Mouse (Mus musculus) testis, postnatal 14 days (tissue): ENCODE measurements at regions not wholly inside any gene's neighbourhood (a gene's known extent, or its start where the extent isn't known, plus 50 kb on each side); places are given as distances from the start of the nearest gene placed in this dataset.

ENCODE experiments used
- DNase-seq: peaks from one replicate; pipeline ENCODE4 v3.0.0; 2021; ENCODE audit warnings: low spot score

- no peak for DNase-seq
These were observed 488.0 kb upstream of the A1bg start for GRCm38 (mm10) chr15:61410789-61411188.

GRCm38 (mm10) chr15:61408621-61409020 is 485.8 kb upstream of the A1bg start:
- DNase-seq: no peak

- no peak for DNase-seq
These were observed 477.9 kb upstream of the A1bg start for GRCm38 (mm10) chr15:61400720-61401119.

GRCm38 (mm10) chr15:61399971-61400370 is 477.2 kb upstream of the A1bg start:
- no peak for DNase-seq

- no peak for DNase-seq
These were observed 476.0 kb upstream of the A1bg start for GRCm38 (mm10) chr15:61398829-61399228.

- no peak for DNase-seq
These were observed 474.2 kb upstream of the A1bg start for GRCm38 (mm10) chr15:61397061-61397460.

- DNase-seq: peak; percentile 5
These were observed 472.5 kb upstream of the A1bg start for GRCm38 (mm10) chr15:61395296-61395826.

- peak; percentile 66 for DNase-seq
These were observed 457.9 kb upstream of the A1bg start for GRCm38 (mm10) chr15:61380666-61381065.

- DNase-seq: no peak
These were observed 443.5 kb upstream of the A1bg start for GRCm38 (mm10) chr15:61366276-61366675.

- DNase-seq: no peak
These were observed 442.7 kb upstream of the A1bg start for GRCm38 (mm10) chr15:61365511-61365910.

- DNase-seq: no peak
These were observed 441.6 kb upstream of the A1bg start for GRCm38 (mm10) chr15:61364461-61364860.

- DNase-seq: no peak
These were observed 438.4 kb upstream of the A1bg start for GRCm38 (mm10) chr15:61361254-61361653.

- DNase-seq: no peak
These were observed 432.5 kb upstream of the A1bg start for GRCm38 (mm10) chr15:61355344-61355743.

- no peak for DNase-seq
These were observed 429.0 kb upstream of the A1bg start for GRCm38 (mm10) chr15:61351729-61352342.

GRCm38 (mm10) chr15:61345101-61345500 is 422.3 kb upstream of the A1bg start:
- DNase-seq: no peak

- DNase-seq: no peak
These were observed 419.8 kb upstream of the A1bg start for GRCm38 (mm10) chr15:61342618-61343017.

- no peak for DNase-seq
These were observed 405.1 kb upstream of the A1bg start for GRCm38 (mm10) chr15:61327925-61328324.

GRCm38 (mm10) chr15:61322243-61322642 is 399.4 kb upstream of the A1bg start:
- no peak for DNase-seq

GRCm38 (mm10) chr15:61309452-61310165 is 386.8 kb upstream of the A1bg start:
- no peak for DNase-seq

- DNase-seq: no peak
These were observed 386.1 kb upstream of the A1bg start for GRCm38 (mm10) chr15:61308936-61309335.

- no peak for DNase-seq
These were observed 381.7 kb upstream of the A1bg start for GRCm38 (mm10) chr15:61304546-61304945.

- no peak for DNase-seq
These were observed 377.0 kb upstream of the A1bg start for GRCm38 (mm10) chr15:61299796-61300195.

GRCm38 (mm10) chr15:61297447-61298208 is 374.8 kb upstream of the A1bg start:
- no peak for DNase-seq
